Mouse (Mus musculus) testis, postnatal 10 days (tissue): ENCODE measurements around the gene Olfr1396.
A peak's percentile ranks its signal among the peaks of the same experiment; 100 is the strongest.
"Not testable (repeated sequence)": the region's sequence is repeated elsewhere in the genome, so short reads cannot be mapped to it uniquely, and the experiment has no call there.

Experiments
- DNase-seq: peaks from one replicate; pipeline ENCODE4 v3.0.0; 2021; ENCODE audit warnings: low spot score

Gene Olfr1396

GRCm38 (mm10) chr11:49090551-49090950, 24.1 kb downstream of the Olfr1396 start:
- DNase-seq: no peak

DNA sequence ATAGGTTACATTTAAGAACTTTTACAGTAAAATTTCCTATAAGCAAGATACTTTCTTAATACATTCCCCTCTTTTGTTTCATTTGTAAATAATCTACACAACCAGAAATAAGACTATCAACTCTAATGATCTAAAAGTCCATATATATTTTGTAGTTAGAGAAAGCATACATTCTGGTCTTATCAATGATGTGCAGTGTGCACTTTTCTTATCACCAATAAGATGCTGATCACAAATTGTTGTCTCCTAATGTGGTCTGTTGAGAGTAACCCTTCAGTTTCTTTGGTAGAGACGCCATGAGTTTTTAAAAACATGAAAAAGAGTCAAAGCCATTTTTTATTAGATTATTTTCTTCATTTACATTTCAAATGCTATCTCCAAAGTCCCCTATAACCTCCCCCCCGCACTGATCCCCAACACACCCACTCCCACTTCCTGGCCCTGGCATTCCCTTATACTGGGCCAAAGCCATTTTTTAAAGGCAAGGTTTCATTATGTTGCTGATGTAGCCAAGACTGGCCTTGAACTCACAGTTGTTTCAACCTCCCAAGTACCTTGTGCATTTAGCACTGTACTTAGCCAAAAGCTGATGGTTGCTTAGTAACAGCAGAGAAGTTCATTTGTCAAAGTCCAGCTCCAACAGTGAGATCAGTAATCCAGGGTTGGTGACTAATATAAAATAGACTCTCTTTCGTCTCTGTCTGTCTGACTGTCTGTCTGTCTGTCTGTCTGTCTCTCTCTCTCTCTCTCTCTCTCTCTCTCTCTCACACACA, 24.8 kb downstream of the Olfr1396 start:
- DNase-seq: no peak

- DNase-seq: no peak
Observed at GRCm38 (mm10) chr11:49088990-49089652, 25.6 kb downstream of the Olfr1396 start.

DNA sequence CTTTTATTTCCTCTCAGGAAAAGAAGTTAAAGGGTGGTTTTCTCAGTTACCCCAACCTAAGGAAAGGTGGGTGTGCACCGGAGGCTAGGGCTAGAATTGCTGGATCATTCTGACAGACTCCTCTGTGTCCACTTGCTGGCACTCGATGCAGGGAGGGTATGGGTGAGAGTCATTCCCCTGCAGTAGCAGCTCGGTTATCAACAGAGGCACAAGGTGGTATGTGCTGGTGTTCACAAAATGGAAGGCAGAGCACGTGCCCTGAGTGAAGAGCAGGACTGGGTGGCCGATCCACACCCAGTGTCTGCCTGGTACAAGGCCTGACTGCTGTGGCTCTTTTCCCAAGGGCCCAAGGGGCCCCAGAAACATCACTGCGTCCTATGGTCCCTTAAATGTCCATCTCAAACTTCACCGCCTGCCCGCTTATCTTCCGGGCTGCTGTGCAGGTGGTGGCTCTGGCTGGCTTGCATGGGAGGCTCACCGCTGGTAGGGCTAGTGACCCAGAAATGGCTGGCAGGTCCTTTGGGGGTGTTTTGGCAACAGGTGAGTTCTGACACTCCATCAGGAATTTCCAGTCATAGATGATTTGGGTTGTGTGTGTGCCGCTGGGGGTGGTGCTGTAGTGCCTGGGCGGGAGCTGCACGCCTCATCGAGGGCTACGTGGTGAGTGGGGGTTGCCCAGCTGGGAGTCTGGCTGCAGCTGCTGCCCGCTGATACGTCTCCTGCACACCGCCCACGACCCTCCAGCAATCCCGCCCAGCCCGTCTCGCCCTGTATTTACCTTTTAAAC, 26.7 kb downstream of the Olfr1396 start:
- DNase-seq: peak; percentile 57

GRCm38 (mm10) chr11:49086858-49087361, 27.8 kb downstream of the Olfr1396 start:
- DNase-seq: no peak

DNA sequence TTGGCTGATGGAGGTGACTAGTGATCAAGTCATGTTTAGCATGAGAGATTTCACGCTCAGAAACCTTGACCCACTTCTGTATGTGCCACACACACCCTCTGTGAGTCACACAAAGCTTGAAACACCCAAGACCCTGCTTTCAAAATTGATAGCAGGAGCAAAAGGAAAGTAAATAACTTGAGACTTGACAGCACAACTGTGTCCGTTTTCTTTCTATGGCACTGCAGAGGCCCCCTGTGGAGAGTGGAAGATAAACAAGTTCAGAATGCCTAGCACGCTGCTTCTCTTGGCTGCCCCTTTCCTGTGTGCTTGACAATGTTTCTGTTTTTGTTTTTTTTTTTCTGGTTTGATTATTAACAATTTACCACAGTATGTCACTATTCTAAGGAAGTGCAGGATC, 29.8 kb downstream of the Olfr1396 start:
- no peak for DNase-seq

DNA sequence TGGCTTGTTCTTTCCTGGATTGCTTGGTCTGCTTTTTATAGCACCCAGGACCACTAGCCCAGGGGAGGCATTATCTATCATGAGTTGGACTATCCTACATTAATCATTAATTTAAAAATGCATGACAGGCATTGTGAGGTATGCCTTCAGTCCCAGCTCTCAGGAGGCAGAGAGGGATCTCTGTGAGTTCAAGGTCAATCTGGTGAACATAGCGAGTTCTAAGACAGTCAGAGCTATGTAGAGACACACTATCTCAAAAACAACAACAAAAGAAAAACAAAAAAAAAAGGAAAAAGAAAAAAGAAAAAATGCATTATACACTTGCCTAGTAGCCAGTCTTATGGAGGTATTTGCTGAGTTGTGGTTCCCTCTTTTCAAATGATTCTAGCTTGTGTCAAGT, 30.3 kb downstream of the Olfr1396 start:
- DNase-seq: no peak

DNA sequence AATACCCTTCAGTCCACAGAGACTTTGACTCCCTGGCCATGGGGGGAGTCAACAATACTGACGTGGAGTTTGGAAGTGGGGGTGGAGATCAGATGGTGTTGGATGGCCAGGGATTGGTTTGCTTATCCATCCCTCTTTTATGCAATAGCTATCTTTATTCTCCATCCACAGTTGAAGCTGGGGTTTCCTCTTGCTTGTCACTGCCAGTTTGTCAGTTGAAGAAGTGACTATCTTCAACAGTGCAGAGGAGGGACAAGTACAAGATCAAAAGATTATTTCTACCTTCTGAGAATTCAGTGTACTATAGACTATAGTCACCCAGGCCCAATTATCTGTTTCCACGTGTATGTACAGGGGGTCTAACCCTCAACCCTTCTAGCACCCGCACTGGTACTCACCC, 30.9 kb downstream of the Olfr1396 start:
- DNase-seq: no peak

DNA sequence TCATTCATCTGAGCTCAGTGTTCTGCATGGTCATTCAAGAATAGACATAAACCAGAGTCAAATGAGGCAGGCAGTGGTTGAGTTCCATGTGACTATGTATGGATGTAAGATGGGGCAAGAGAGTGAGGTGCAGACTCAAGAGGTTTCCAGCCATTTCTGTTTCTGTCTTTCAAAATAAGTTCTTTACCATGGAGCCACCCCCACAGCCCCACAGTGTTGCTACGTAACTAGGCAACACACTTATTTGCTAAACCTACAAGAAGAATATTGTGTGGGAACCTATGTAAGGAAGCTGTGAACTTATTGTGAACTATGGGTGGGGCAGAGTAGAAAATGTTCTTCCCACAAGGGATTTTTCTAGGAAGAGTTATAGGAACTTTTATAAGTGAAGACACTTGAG, 31.5 kb downstream of the Olfr1396 start:
- DNase-seq: no peak

DNA sequence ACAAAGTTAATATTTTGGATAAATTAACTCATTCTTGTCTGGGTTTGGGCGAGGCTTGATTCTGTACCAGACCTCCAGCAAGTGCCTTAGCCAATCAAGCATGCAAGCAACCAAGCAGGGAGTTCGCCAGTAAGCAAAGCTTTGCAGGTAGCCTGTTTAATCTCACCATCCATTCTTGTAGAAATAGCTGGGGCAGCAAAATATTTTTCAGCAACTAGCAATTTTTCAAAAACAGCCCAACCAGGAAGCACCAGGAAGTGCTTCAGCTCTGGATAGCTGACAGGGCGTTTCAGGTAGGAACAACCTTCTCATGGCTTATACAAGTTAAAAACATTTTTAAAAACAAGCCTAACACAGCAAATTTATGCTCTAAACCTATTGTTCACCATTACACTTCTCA, 32.8 kb downstream of the Olfr1396 start:
- no peak for DNase-seq

DNA sequence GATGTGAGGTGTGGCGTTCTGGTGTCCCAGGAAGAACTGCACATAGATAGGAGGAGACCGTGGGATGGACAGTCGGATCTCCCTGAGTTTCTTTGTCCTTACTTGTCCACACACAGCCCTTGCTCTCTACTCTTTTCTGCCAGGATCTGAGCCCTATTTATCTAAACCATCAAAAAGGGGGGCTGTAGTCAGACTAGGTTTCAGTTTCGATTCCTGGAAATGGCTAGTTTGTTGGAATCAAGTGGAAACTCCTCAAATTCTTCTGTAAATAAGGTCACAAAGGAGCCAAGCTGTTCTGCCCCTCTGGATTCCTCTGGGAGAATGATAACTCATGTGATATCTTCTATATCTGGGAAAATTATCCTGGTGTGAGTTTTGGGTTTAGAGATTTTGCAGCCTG, 33.3 kb downstream of the Olfr1396 start:
- no peak for DNase-seq

DNA sequence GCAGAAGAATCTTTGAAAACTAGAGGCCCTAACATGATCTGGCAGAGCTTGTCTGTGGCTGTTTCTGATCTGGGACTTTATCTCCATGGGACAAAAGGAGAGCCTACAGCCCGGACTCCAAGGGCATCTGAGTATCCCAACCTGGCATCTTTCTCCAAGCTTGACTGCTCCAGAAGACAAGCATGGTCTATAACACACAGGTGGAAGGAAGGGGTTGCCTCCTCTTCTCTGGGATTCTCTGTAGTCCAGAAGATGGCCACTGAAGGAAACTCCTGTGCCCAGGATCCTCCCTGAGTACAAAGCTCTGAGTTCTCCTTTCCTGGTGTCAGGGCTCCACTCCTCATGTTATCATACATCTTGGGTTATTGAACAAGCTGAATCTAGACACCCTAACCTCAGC, 34.0 kb downstream of the Olfr1396 start:
- no peak for DNase-seq

- DNase-seq: no peak
Observed at GRCm38 (mm10) chr11:49078719-49079118, 36.0 kb downstream of the Olfr1396 start.

- DNase-seq: no peak
Observed at GRCm38 (mm10) chr11:49077012-49077411, 37.7 kb downstream of the Olfr1396 start.

- not testable (repeated sequence) for DNase-seq
Observed at GRCm38 (mm10) chr11:49076001-49076757, 38.5 kb downstream of the Olfr1396 start, which contains the start of gene Ifi47. Gene Ifi47 (plus strand): TSS chr11:49076587.

- no peak for DNase-seq
Observed at GRCm38 (mm10) chr11:49068358-49068757, 46.3 kb downstream of the Olfr1396 start.

- not testable (repeated sequence) for DNase-seq
Observed at GRCm38 (mm10) chr11:49063713-49064469, 50.8 kb downstream of the Olfr1396 start, which contains the start of gene Tgtp2. Gene Tgtp2 (minus strand): TSS chr11:49064206.

DNA sequence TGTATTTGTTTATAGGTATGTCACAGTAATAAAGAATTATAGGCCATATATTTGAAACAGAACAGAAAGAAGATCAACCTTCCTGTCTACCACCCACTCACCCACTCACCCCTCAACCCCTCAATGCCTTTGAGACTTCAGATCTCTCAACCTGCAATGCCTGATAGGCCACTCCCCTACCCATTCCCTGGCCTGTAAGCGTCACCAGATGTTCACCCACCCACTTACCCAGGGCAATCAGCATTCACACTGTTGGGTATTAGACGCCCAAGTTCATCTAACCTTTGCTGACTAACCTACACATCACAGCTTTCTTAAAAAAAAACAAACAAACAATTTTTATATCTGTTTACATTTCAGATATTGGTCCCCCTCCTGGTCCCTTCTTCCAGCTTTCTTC, 52.8 kb downstream of the Olfr1396 start:
- DNase-seq: not testable (repeated sequence)

- not testable (repeated sequence) for DNase-seq
Observed at GRCm38 (mm10) chr11:49060061-49060460, 54.6 kb downstream of the Olfr1396 start.
